Mouse (Mus musculus) midbrain, embryonic 12.5 days (tissue): ENCODE results near the gene Yes1. TPM values are rescaled to one million over a fixed set of nuclear protein-coding genes. Genes with fewer than 3 reads are reported as not detected.
A peak's percentile ranks its signal among the peaks of the same experiment; 100 is the strongest.
"Not testable (repeated sequence)": the region's sequence is repeated elsewhere in the genome, so short reads cannot be mapped to it uniquely, and the experiment has no call there.

Source experiments
- ATAC-seq: fragments of 200-750 bp; cut with Nextera tagmentation; 2 replicates; pipeline ENCODE4 v1.8.0; 2017; ENCODE audit warnings: low read depth, moderate TSS enrichment, moderate library complexity; ENCODE audit not compliant: low FRiP score
- H3K27ac ChIP-seq: fragments of 300-500 bp; sonication (generic); replicated peaks from 2 replicates; pipeline ENCODE4 v1.5.1; 2016; ENCODE audit warnings: mild to moderate bottlenecking
- H3K27me3 ChIP-seq: fragments of 300-500 bp; sonication (generic); 2 replicates; pipeline ENCODE4 v1.6.1; 2016; ENCODE audit warnings: mild to moderate bottlenecking
- H3K36me3 ChIP-seq: fragments of 300-500 bp; sonication (generic); 2 replicates; pipeline ENCODE4 v1.6.1; 2016
- H3K4me1 ChIP-seq: fragments of 300-500 bp; sonication (generic); 2 replicates; pipeline ENCODE4 v1.6.1; 2016
- H3K4me2 ChIP-seq: fragments of 300-500 bp; sonication (generic); replicated peaks from 2 replicates; pipeline ENCODE4 v1.6.1; 2016; ENCODE audit warnings: mild to moderate bottlenecking, moderate library complexity
- H3K4me3 ChIP-seq: fragments of 300-500 bp; sonication (generic); 2 replicates; pipeline ENCODE4 v1.5.1; 2016; ENCODE audit warnings: mild to moderate bottlenecking
- H3K9ac ChIP-seq: fragments of 300-500 bp; sonication (generic); replicated peaks from 2 replicates; pipeline ENCODE4 v1.6.1; 2016; ENCODE audit warnings: mild to moderate bottlenecking, moderate library complexity
- H3K9me3 ChIP-seq: fragments of 300-500 bp; sonication (generic); 2 replicates; pipeline ENCODE4 v1.6.1; 2016; ENCODE audit warnings: mild to moderate bottlenecking
- whole genome bisulfite sequencing: fragments of 180-500 bp; shearing (Covaris S2); methylation state at CpG from one replicate; pipeline ENCODE4 v1.1.7; 2016; 5-methylcytosine and 5-hydroxymethylcytosine counted together
- polyA plus RNA-seq: library from polyadenylated mRNA; unstranded; fragments of >200 nt; fragmentation: Nextera tagmentation; extraction: Ambion mirVana; gene quantifications from 2 replicates; pipeline ENCODE4 v1.2.1, GENCODE M21; 2016

Yes1 gene
- polyA plus RNA-seq, 1 experiment from 2014 or later: 32.3 TPM

- H3K4me1 ChIP-seq: peaks cover 13% of the 10 kb centered on the region
- H3K4me2 ChIP-seq: no peak overlapping the region
- no peaks in the 10 kb centered on the region for H3K9me3 ChIP-seq
- 83% methylated on average over 4 of the region's 4 CpGs for WGBS
- H3K27ac ChIP-seq: peak overlapping the region; percentile 20; the same call in 1 of the 2 replicates
- no peaks in the 10 kb centered on the region for H3K36me3 ChIP-seq
- no peak overlapping the region for H3K9ac ChIP-seq
- no peak overlapping the region for H3K4me3 ChIP-seq
- ATAC-seq: no peak
- H3K27me3 ChIP-seq: no peaks in the 10 kb centered on the region
Measured at GRCm38 (mm10) chr5:32614691-32615090, 3.7 kb downstream of the Yes1 start.

GRCm38 (mm10) chr5:32616489-32616888 lies 5.5 kb downstream of the Yes1 start:
- H3K27me3 ChIP-seq, ATAC-seq, H3K9me3 ChIP-seq, H3K4me2 ChIP-seq, H3K27ac ChIP-seq, H3K9ac ChIP-seq, H3K4me3 ChIP-seq, H3K4me1 ChIP-seq, H3K36me3 ChIP-seq: not testable (repeated sequence)
- WGBS: 89% methylated on average over 7 of the region's 7 CpGs

- Histone ChIP-seq H3K4me1 (0 out of 2 replicates have a peak, but pooled peaks cover 5% of the 10 kb centered on the region), H3K27ac (no peak overlapping the region), H3K4me3 (no peak overlapping the region), H3K9ac (no peak overlapping the region), H3K36me3 (no peaks in the 10 kb centered on the region), H3K9me3 (no peaks in the 10 kb centered on the region), H3K27me3 (no peaks in the 10 kb centered on the region), H3K4me2 (no peak overlapping the region)
- ATAC-seq: no peak
- WGBS: 95% methylated on average over 1 of the region's 1 CpGs
Measured at GRCm38 (mm10) chr5:32617851-32618250, 6.9 kb downstream of the Yes1 start.

- Histone ChIP-seq H3K9ac (no peak overlapping the region), H3K9me3 (no peaks in the 10 kb centered on the region), H3K4me2 (no peak overlapping the region), H3K4me1 (no peaks in the 10 kb centered on the region), H3K27me3 (no peaks in the 10 kb centered on the region), H3K4me3 (no peak overlapping the region), H3K36me3 (no peaks in the 10 kb centered on the region), H3K27ac (no peak overlapping the region)
- no peak for ATAC-seq
Measured at GRCm38 (mm10) chr5:32623649-32624048, 12.7 kb downstream of the Yes1 start.

- H3K4me3 ChIP-seq: no peak overlapping the region
- WGBS: 93% methylated on average over 2 of the region's 2 CpGs
- H3K4me1 ChIP-seq: no peaks in the 10 kb centered on the region
- no peaks in the 10 kb centered on the region for H3K27me3 ChIP-seq
- H3K36me3 ChIP-seq: no peaks in the 10 kb centered on the region
- no peak overlapping the region for H3K9ac ChIP-seq
- no peak overlapping the region for H3K4me2 ChIP-seq
- H3K27ac ChIP-seq: no peak overlapping the region
- ATAC-seq: no peak
- H3K9me3 ChIP-seq: no peaks in the 10 kb centered on the region
Measured at GRCm38 (mm10) chr5:32624777-32625176, 13.8 kb downstream of the Yes1 start.

GRCm38 (mm10) chr5:32633185-32633584 lies 22.2 kb downstream of the Yes1 start:
- Histone ChIP-seq H3K4me2 (no peak overlapping the region), H3K4me3 (no peak overlapping the region), H3K27ac (no peak overlapping the region), H3K9me3 (no peaks in the 10 kb centered on the region), H3K36me3 (no peaks in the 10 kb centered on the region), H3K27me3 (no peaks in the 10 kb centered on the region), H3K9ac (no peak overlapping the region), H3K4me1 (no peaks in the 10 kb centered on the region)
- no peak for ATAC-seq

GRCm38 (mm10) chr5:32657386-32657785 lies 46.4 kb downstream of the Yes1 start:
- Histone ChIP-seq H3K27me3 (no peaks in the 10 kb centered on the region), H3K36me3 (peaks cover 25% of the 10 kb centered on the region), H3K4me1 (no peaks in the 10 kb centered on the region), H3K4me3 (no peak overlapping the region), H3K4me2 (no peak overlapping the region), H3K9me3 (no peaks in the 10 kb centered on the region), H3K9ac (no peak overlapping the region), H3K27ac (no peak overlapping the region)
- WGBS: 58% methylated on average over 1 of the region's 1 CpGs
- no peak for ATAC-seq

- ATAC-seq: no peak
- WGBS: 55% methylated on average over 2 of the region's 2 CpGs
Measured at GRCm38 (mm10) chr5:32682475-32682874, 71.5 kb downstream of the Yes1 start.

GRCm38 (mm10) chr5:32693411-32693810 lies 82.4 kb downstream of the Yes1 start:
- no peak for ATAC-seq
- Histone ChIP-seq H3K36me3 (no peaks in the 10 kb centered on the region), H3K4me2 (no peak overlapping the region), H3K9me3 (no peaks in the 10 kb centered on the region), H3K9ac (no peak overlapping the region), H3K4me3 (no peak overlapping the region), H3K4me1 (no peaks in the 10 kb centered on the region), H3K27ac (no peak overlapping the region), H3K27me3 (no peaks in the 10 kb centered on the region)
- WGBS: 69% methylated on average over 2 of the region's 2 CpGs

More at GRCm38 (mm10) chr5:32682475-32682874, 71.5 kb downstream of the Yes1 start:
- H3K9ac ChIP-seq: no peak overlapping the region
- H3K27ac ChIP-seq: no peak overlapping the region
- 0 out of 2 replicates have a peak, but pooled peaks cover 3% of the 10 kb centered on the region for H3K4me1 ChIP-seq
- no peak overlapping the region for H3K4me2 ChIP-seq
- no peaks in the 10 kb centered on the region for H3K9me3 ChIP-seq
- no peaks in the 10 kb centered on the region for H3K27me3 ChIP-seq
- peaks cover 6% of the 10 kb centered on the region; the same call in 1 of the 2 replicates for H3K36me3 ChIP-seq
- H3K4me3 ChIP-seq: no peak overlapping the region

GRCm38 (mm10) chr5:32697208-32697867 lies 86.4 kb downstream of the Yes1 start:
- no peaks in the 10 kb centered on the region for H3K36me3 ChIP-seq
- H3K9ac ChIP-seq: no peak overlapping the region
- H3K4me1 ChIP-seq: no peaks in the 10 kb centered on the region
- no peak overlapping the region for H3K27ac ChIP-seq
- no peaks in the 10 kb centered on the region for H3K9me3 ChIP-seq
- no peaks in the 10 kb centered on the region for H3K27me3 ChIP-seq
- H3K4me2 ChIP-seq: no peak overlapping the region
- WGBS: 74% methylated on average over 5 of the region's 5 CpGs
- ATAC-seq: no peak
- H3K4me3 ChIP-seq: no peak overlapping the region

GRCm38 (mm10) chr5:32706226-32706780 lies 95.3 kb downstream of the Yes1 start:
- no peaks in the 10 kb centered on the region for H3K36me3 ChIP-seq
- H3K9ac ChIP-seq: no peak overlapping the region
- H3K4me3 ChIP-seq: no peak overlapping the region
- no peak overlapping the region for H3K4me2 ChIP-seq
- ATAC-seq: no peak
- H3K9me3 ChIP-seq: no peaks in the 10 kb centered on the region
- H3K27me3 ChIP-seq: no peaks in the 10 kb centered on the region
- H3K4me1 ChIP-seq: no peaks in the 10 kb centered on the region
- no peak overlapping the region for H3K27ac ChIP-seq
- WGBS: 91% methylated on average over 2 of the region's 2 CpGs

GRCm38 (mm10) chr5:32711485-32711884 lies 100.5 kb downstream of the Yes1 start:
- no peaks in the 10 kb centered on the region for H3K36me3 ChIP-seq
- no peak overlapping the region for H3K4me2 ChIP-seq
- ATAC-seq: no peak
- no peaks in the 10 kb centered on the region for H3K27me3 ChIP-seq
- 72% methylated on average over 5 of the region's 5 CpGs for WGBS
- no peak overlapping the region for H3K4me3 ChIP-seq
- H3K27ac ChIP-seq: no peak overlapping the region
- H3K9ac ChIP-seq: no peak overlapping the region
- peaks cover 10% of the 10 kb centered on the region; the same call in 1 of the 2 replicates for H3K4me1 ChIP-seq
- no peaks in the 10 kb centered on the region for H3K9me3 ChIP-seq
